Mouse (Mus musculus): ENCODE data around the gene Kpna2. TPM values are rescaled to one million over a fixed set of nuclear protein-coding genes. Genes with fewer than 3 reads are reported as not detected.
"Not testable (repeated sequence)": the region's sequence is repeated elsewhere in the genome, so short reads cannot be mapped to it uniquely, and the experiment has no call there.

Kpna2 gene
- polyA plus RNA-seq, 1 experiment from 2014 or later: 33.7 TPM

GRCm38 (mm10) chr11:107018606-107019005 is 19.3 kb upstream of the Kpna2 start:
- DNase-seq (ENCODE audit: low read depth, low spot score) (no peak), ATAC-seq (no peak)
- in situ Hi-C loops (cut with MboI; ENCODE audit: low pct_unique_long_range_greater_than_20kb): no loop called here
- no peaks in the 10 kb centered on the region for H3K27me3 ChIP-seq
- POLR2A ChIA-PET: no interaction called here
- CTCF ChIA-PET: interaction anchor here (1.3 to 2.2 kb wide), 3 partner anchors 11 to 46 kb away, joined by 3 to 5 read pairs (median 4); no protein-coding TSS in a partner anchor
- TF ChIP-seq CTCF (IDR thresholded peaks at IDR 0.05): no peak

GRCm38 (mm10) chr11:107017339-107017886 is 18.1 kb upstream of the Kpna2 start:
- no peaks in the 10 kb centered on the region for H3K27me3 ChIP-seq
- TF ChIP-seq CTCF (IDR thresholded peaks at IDR 0.05): peak; percentile 35
- ChIA-PET POLR2A (interaction anchor here (0.5 to 0.6 kb wide), 3 partner anchors 47 to 489 kb away, joined by 3 to 5 read pairs (median 3); no protein-coding TSS in a partner anchor), CTCF (interaction anchor here (1.1 to 2.2 kb wide), 3 partner anchors 8 to 47 kb away, joined by 3 to 5 read pairs (median 4); partner anchors contain the start of gene 1810010H24Rik)
- no peak for DNase-seq (ENCODE audit: low read depth, low spot score)
- in situ Hi-C loops (cut with MboI; ENCODE audit: low pct_unique_long_range_greater_than_20kb): no loop called here
- no peak for ATAC-seq

GRCm38 (mm10) chr11:107016893-107017292 is 17.6 kb upstream of the Kpna2 start:
- no peak for TF ChIP-seq CTCF (IDR thresholded peaks at IDR 0.05)
- in situ Hi-C loops (cut with MboI; ENCODE audit: low pct_unique_long_range_greater_than_20kb): no loop called here
- no peak for ATAC-seq

GRCm38 (mm10) chr11:107015535-107016187 is 16.3 kb upstream of the Kpna2 start:
- POLR2A ChIA-PET: interaction anchor here (0.6 kb wide), 1 partner anchor 19 kb away, joined by 3 read pairs; no protein-coding TSS in a partner anchor
- DNase-seq (ENCODE audit: low read depth, low spot score); ATAC-seq; in situ Hi-C loops (cut with MboI; ENCODE audit: low pct_unique_long_range_greater_than_20kb); H3K27me3 ChIP-seq: not testable (repeated sequence)
- CTCF ChIA-PET: interaction anchor here (1.9 kb wide), 1 partner anchor 10 kb away, joined by 13 read pairs; the partner anchor contains the start of gene 1810010H24Rik

More at GRCm38 (mm10) chr11:107016893-107017292, 17.6 kb upstream of the Kpna2 start:
- H3K27me3 ChIP-seq: no peaks in the 10 kb centered on the region
- ChIA-PET POLR2A (interaction anchor here (0.6 kb wide), 2 partner anchors 47 to 489 kb away, joined by 3 to 5 read pairs; no protein-coding TSS in a partner anchor), CTCF (interaction anchor here (1.1 to 2.2 kb wide), 2 partner anchors 8 to 10 kb away, joined by 3 to 5 read pairs; partner anchors contain the start of gene 1810010H24Rik)
- no peak for DNase-seq (ENCODE audit: low read depth, low spot score)

- POLR2A ChIA-PET: interaction anchor here (0.6 kb wide), 2 partner anchors 21 to 93 kb away, joined by 3 read pairs; no protein-coding TSS in a partner anchor
- no peaks in the 10 kb centered on the region for H3K27me3 ChIP-seq
- no peak for DNase-seq (ENCODE audit: low read depth, low spot score)
- in situ Hi-C loops (cut with MboI; ENCODE audit: low pct_unique_long_range_greater_than_20kb): no loop called here
- TF ChIP-seq CTCF (IDR thresholded peaks at IDR 0.05): peak; percentile 57
- ATAC-seq: no peak
- CTCF ChIA-PET: interaction anchor here (0.9 to 1.9 kb wide), 2 partner anchors 11 to 16 kb away, joined by 3 to 13 read pairs; partner anchors contain the start of gene 1810010H24Rik
These were observed 15.4 kb upstream of the Kpna2 start for GRCm38 (mm10) chr11:107014597-107015309.

- H3K27me3 ChIP-seq: no peaks in the 10 kb centered on the region
- ATAC-seq (no peak), DNase-seq (ENCODE audit: low read depth, low spot score) (no peak)
- peak; percentile 25 for TF ChIP-seq CTCF (IDR thresholded peaks at IDR 0.05)
- in situ Hi-C loops (cut with MboI; ENCODE audit: low pct_unique_long_range_greater_than_20kb): no loop called here
- CTCF ChIA-PET: interaction anchor here (0.9 to 1.9 kb wide), 2 partner anchors 11 to 15 kb away, joined by 3 to 13 read pairs; partner anchors contain the start of gene 1810010H24Rik
- POLR2A ChIA-PET: interaction anchor here (0.6 kb wide), 1 partner anchor 20 kb away, joined by 3 read pairs; no protein-coding TSS in a partner anchor
These were observed 14.8 kb upstream of the Kpna2 start for GRCm38 (mm10) chr11:107014020-107014585.

GRCm38 (mm10) chr11:107012324-107013017 is 13.1 kb upstream of the Kpna2 start:
- POLR2A ChIA-PET: interaction anchor here (1.1 kb wide), 2 partner anchors 15 to 194 kb away, joined by 3 read pairs; no protein-coding TSS in a partner anchor
- CTCF ChIA-PET: interaction anchor here (1.2 kb wide), 1 partner anchor 10 kb away, joined by 3 read pairs; no protein-coding TSS in a partner anchor
- no peaks in the 10 kb centered on the region for H3K27me3 ChIP-seq
- DNase-seq (ENCODE audit: low read depth, low spot score) (peak; percentile 81), ATAC-seq (peak; percentile 79)
- TF ChIP-seq CTCF (IDR thresholded peaks at IDR 0.05): no peak
- in situ Hi-C loops (cut with MboI; ENCODE audit: low pct_unique_long_range_greater_than_20kb): no loop called here

- no peaks in the 10 kb centered on the region for H3K27me3 ChIP-seq
- TF ChIP-seq CTCF (IDR thresholded peaks at IDR 0.05): no peak
- no peak for ATAC-seq
- POLR2A ChIA-PET: interaction anchor here (1.1 kb wide), 2 partner anchors 16 to 193 kb away, joined by 3 read pairs; no protein-coding TSS in a partner anchor
- in situ Hi-C loops (cut with MboI; ENCODE audit: low pct_unique_long_range_greater_than_20kb): no loop called here
- CTCF ChIA-PET: no interaction called here
- no peak for DNase-seq (ENCODE audit: low read depth, low spot score)
These were observed 12.5 kb upstream of the Kpna2 start for GRCm38 (mm10) chr11:107011669-107012323.

GRCm38 (mm10) chr11:107011171-107011570 is 11.8 kb upstream of the Kpna2 start:
- DNase-seq (ENCODE audit: low read depth, low spot score): no peak
- ChIA-PET POLR2A (interaction anchor here (1.1 kb wide), 2 partner anchors 16 to 192 kb away, joined by 3 read pairs; no protein-coding TSS in a partner anchor), CTCF (no interaction called here)
- no peak for ATAC-seq
- in situ Hi-C loops (cut with MboI; ENCODE audit: low pct_unique_long_range_greater_than_20kb): no loop called here
- no peak for TF ChIP-seq CTCF (IDR thresholded peaks at IDR 0.05)
- H3K27me3 ChIP-seq: no peaks in the 10 kb centered on the region
